Mouse (Mus musculus) lung, adult 2 months (tissue): ENCODE measurements around the gene Elk1.

Experiments used
- CTCF ChIP-seq: fragments of 200-500 bp; IDR thresholded peaks from 2 replicates; pipeline ENCODE4 v1.5.1; 2011; ENCODE audit warnings: mild to moderate bottlenecking, low read length, control low read depth; ENCODE audit not compliant: insufficient read depth
- POLR2A ChIP-seq: fragments of 200-500 bp; IDR thresholded peaks from 2 replicates; pipeline ENCODE4 v1.6.1; 2011; ENCODE audit warnings: low read depth, mild to moderate bottlenecking, control low read depth, low read length, borderline replicate concordance; ENCODE audit errors: extremely low read depth

- TF ChIP-seq POLR2A (no peak), CTCF (no peak)
These were observed 36.7 kb downstream of the Elk1 start for GRCm38 (mm10) chrX:20913726-20914125.
